Mouse (Mus musculus) heart, adult 2 months (tissue): ENCODE results near the gene Epha5.

Experiments
- CTCF ChIP-seq: fragments of 200-600 bp; IDR thresholded peaks from 2 replicates; pipeline ENCODE4 v1.8.1; 2022; ENCODE audit warnings: antibody characterized with exemption, mild to moderate bottlenecking, moderate library complexity
- EP300 ChIP-seq: fragments of 200-500 bp; IDR thresholded peaks from 2 replicates; pipeline ENCODE4 v1.6.1; 2011; ENCODE audit warnings: low read depth, low read length, control low read depth; ENCODE audit not compliant: insufficient read depth
- POLR2A ChIP-seq: fragments of 200-500 bp; IDR thresholded peaks from 2 replicates; pipeline ENCODE4 v1.6.1; 2011; ENCODE audit warnings: mild to moderate bottlenecking, low read depth, low read length, control low read depth; ENCODE audit not compliant: insufficient read depth

GRCm38 (mm10) chr5:84184189-84184588 is 233.0 kb downstream of the Epha5 start:
- no peak for TF ChIP-seq EP300
- TF ChIP-seq POLR2A = no peak
- TF ChIP-seq CTCF = no peak
